Mouse (Mus musculus): ENCODE measurements around the gene Clk2. TPM values are rescaled to one million over a fixed set of nuclear protein-coding genes. Genes with fewer than 3 reads are reported as not detected.

The Clk2 gene
- polyA plus RNA-seq (2012; rRNA removed), result 55.4 and 67.8 TPM in 2 replicates

- under 1% methylated on average over 79 of the region's 79 CpGs for WGBS
- TF ChIP-seq CTCF (IDR thresholded peaks at IDR 0.05; ENCODE audit: insufficient read depth, low read length) (no peak), POLR2A (IDR thresholded peaks at IDR 0.05; ENCODE audit: borderline replicate concordance, extremely low read depth, low read depth, low read length) (peak; percentile 82; the same call in 1 of the 2 replicates)
Observed at GRCm38 (mm10) chr3:89164506-89165267, at the start of gene Clk2. Clk2 (plus strand) TSS chr3:89164795.

GRCm38 (mm10) chr3:89115522-89115921 lies 49.1 kb upstream of the Clk2 start:
- 0% methylated on average over 2 of the region's 2 CpGs for WGBS
- Histone ChIP-seq H3K4me1 (ENCODE audit: control insufficient read depth, insufficient read depth, low read length) (no peaks in the 10 kb centered on the region), H3K4me3 (replicated peaks; ENCODE audit: extremely low read depth, low read depth, low read length) (no peak overlapping the region)
- TF ChIP-seq CTCF (IDR thresholded peaks at IDR 0.05; ENCODE audit: insufficient read depth, low read length), result peak; percentile 23; the same call in 1 of the 2 replicates
- no peak for TF ChIP-seq POLR2A (IDR thresholded peaks at IDR 0.05; ENCODE audit: borderline replicate concordance, extremely low read depth, low read depth, low read length)
- no peak for DNase-seq

More at GRCm38 (mm10) chr3:89164506-89165267, at the start of gene Clk2:
- peak within 1 kb of the TSS; percentile 97 for H3K4me3 ChIP-seq (replicated peaks; ENCODE audit: extremely low read depth, low read depth, low read length)
- peak; percentile 94 for DNase-seq
- H3K4me1 ChIP-seq (ENCODE audit: control insufficient read depth, insufficient read depth, low read length), result peaks cover 13% of the 10 kb centered on the region; the same call in 1 of the 2 replicates

GRCm38 (mm10) chr3:89123313-89123712 lies 41.3 kb upstream of the Clk2 start:
- H3K4me3 ChIP-seq (replicated peaks; ENCODE audit: extremely low read depth, low read depth, low read length), result no peak overlapping the region
- no peak for DNase-seq
- no peak for TF ChIP-seq CTCF (IDR thresholded peaks at IDR 0.05; ENCODE audit: insufficient read depth, low read length)
- no peak for TF ChIP-seq POLR2A (IDR thresholded peaks at IDR 0.05; ENCODE audit: borderline replicate concordance, extremely low read depth, low read depth, low read length)
- peaks cover 4% of the 10 kb centered on the region; the same call in 1 of the 2 replicates for H3K4me1 ChIP-seq (ENCODE audit: control insufficient read depth, insufficient read depth, low read length)
- WGBS, result 45% methylated on average over 2 of the region's 2 CpGs

GRCm38 (mm10) chr3:89124241-89124640 lies 40.4 kb upstream of the Clk2 start:
- peaks cover 4% of the 10 kb centered on the region; the same call in 1 of the 2 replicates for H3K4me1 ChIP-seq (ENCODE audit: control insufficient read depth, insufficient read depth, low read length)
- H3K4me3 ChIP-seq (replicated peaks; ENCODE audit: extremely low read depth, low read depth, low read length), result no peak overlapping the region
- TF ChIP-seq POLR2A (IDR thresholded peaks at IDR 0.05; ENCODE audit: borderline replicate concordance, extremely low read depth, low read depth, low read length), result no peak
- TF ChIP-seq CTCF (IDR thresholded peaks at IDR 0.05; ENCODE audit: insufficient read depth, low read length), result no peak
- 38% methylated on average over 3 of the region's 3 CpGs for WGBS
- no peak for DNase-seq

- DNase-seq, result no peak
- Histone ChIP-seq H3K4me3 (replicated peaks; ENCODE audit: extremely low read depth, low read depth, low read length) (no peak overlapping the region), H3K4me1 (ENCODE audit: control insufficient read depth, insufficient read depth, low read length) (peaks cover 4% of the 10 kb centered on the region; the same call in 1 of the 2 replicates)
- TF ChIP-seq POLR2A (IDR thresholded peaks at IDR 0.05; ENCODE audit: borderline replicate concordance, extremely low read depth, low read depth, low read length), result no peak
- TF ChIP-seq CTCF (IDR thresholded peaks at IDR 0.05; ENCODE audit: insufficient read depth, low read length), result no peak
- 92% methylated on average over 3 of the region's 3 CpGs for WGBS
Observed at GRCm38 (mm10) chr3:89125981-89126380, 38.6 kb upstream of the Clk2 start.

- TF ChIP-seq CTCF (IDR thresholded peaks at IDR 0.05; ENCODE audit: insufficient read depth, low read length) (no peak), POLR2A (IDR thresholded peaks at IDR 0.05; ENCODE audit: borderline replicate concordance, extremely low read depth, low read depth, low read length) (no peak)
- no peak for DNase-seq
Observed at GRCm38 (mm10) chr3:89129908-89130307, 34.7 kb upstream of the Clk2 start.

GRCm38 (mm10) chr3:89131816-89132215 lies 32.8 kb upstream of the Clk2 start:
- WGBS, result 43% methylated on average over 4 of the region's 4 CpGs
- Histone ChIP-seq H3K4me1 (ENCODE audit: control insufficient read depth, insufficient read depth, low read length) (no peaks in the 10 kb centered on the region), H3K4me3 (replicated peaks; ENCODE audit: extremely low read depth, low read depth, low read length) (no peak overlapping the region)
- TF ChIP-seq POLR2A (IDR thresholded peaks at IDR 0.05; ENCODE audit: borderline replicate concordance, extremely low read depth, low read depth, low read length), result no peak
- no peak for TF ChIP-seq CTCF (IDR thresholded peaks at IDR 0.05; ENCODE audit: insufficient read depth, low read length)
- no peak for DNase-seq

More at GRCm38 (mm10) chr3:89129908-89130307, 34.7 kb upstream of the Clk2 start:
- WGBS, result 62% methylated on average over 3 of the region's 3 CpGs
- Histone ChIP-seq H3K4me3 (replicated peaks; ENCODE audit: extremely low read depth, low read depth, low read length) (no peak overlapping the region), H3K4me1 (ENCODE audit: control insufficient read depth, insufficient read depth, low read length) (no peaks in the 10 kb centered on the region)

- 17% methylated on average over 30 of the region's 30 CpGs for WGBS
- H3K4me3 ChIP-seq (replicated peaks; ENCODE audit: extremely low read depth, low read depth, low read length), result no peak overlapping the region
- H3K4me1 ChIP-seq (ENCODE audit: control insufficient read depth, insufficient read depth, low read length), result no peaks in the 10 kb centered on the region
- TF ChIP-seq POLR2A (IDR thresholded peaks at IDR 0.05; ENCODE audit: borderline replicate concordance, extremely low read depth, low read depth, low read length) (no peak), CTCF (IDR thresholded peaks at IDR 0.05; ENCODE audit: insufficient read depth, low read length) (peak; percentile 36; the same call in 1 of the 2 replicates)
- peak; percentile 24 for DNase-seq
Observed at GRCm38 (mm10) chr3:89132285-89133062, 32.1 kb upstream of the Clk2 start.

- TF ChIP-seq CTCF (IDR thresholded peaks at IDR 0.05; ENCODE audit: insufficient read depth, low read length), result no peak
- no peak for TF ChIP-seq POLR2A (IDR thresholded peaks at IDR 0.05; ENCODE audit: borderline replicate concordance, extremely low read depth, low read depth, low read length)
- H3K4me1 ChIP-seq (ENCODE audit: control insufficient read depth, insufficient read depth, low read length), result no peaks in the 10 kb centered on the region
- 73% methylated on average over 7 of the region's 7 CpGs for WGBS
- DNase-seq, result no peak
- H3K4me3 ChIP-seq (replicated peaks; ENCODE audit: extremely low read depth, low read depth, low read length), result no peak overlapping the region
Observed at GRCm38 (mm10) chr3:89133063-89133450, 31.5 kb upstream of the Clk2 start.
